Mouse (Mus musculus) MEL (cell line): ENCODE measurements around the gene Celf2. TPM values are rescaled to one million over a fixed set of nuclear protein-coding genes. Genes with fewer than 3 reads are reported as not detected.

Experiments used
- DNase-seq: peaks from one replicate; pipeline ENCODE4 v3.0.0; 2011; ENCODE audit warnings: low read depth, low spot score
- H3K27ac ChIP-seq: 2 replicates; pipeline ENCODE4 v1.5.1; 2012; ENCODE audit warnings: low read depth, mild to moderate bottlenecking, control low read depth, low read length, moderate library complexity; ENCODE audit not compliant: control insufficient read depth
- H3K27me3 ChIP-seq, 2 experiments: fragments of 150-350 bp in 1 of 2; sonication (generic) in 1 of 2; 2 replicates each; pipeline ENCODE4 v1.6.1; 2012; ENCODE audit warnings: low read length in 2 of 2, mild to moderate bottlenecking in 2 of 2, improper control_type of control experiment in 1 of 2, moderate library complexity in 1 of 2; ENCODE audit not compliant: insufficient read depth in 2 of 2, control insufficient read depth in 1 of 2
- H3K36me3 ChIP-seq, 2 experiments: 2 replicates each; pipeline ENCODE4 v1.6.1; 2012 to 2014; ENCODE audit warnings: low read length in 2 of 2, improper control_type of control experiment in 1 of 2, inconsistent platforms in 1 of 2, mild to moderate bottlenecking in 1 of 2; ENCODE audit not compliant: insufficient read depth in 2 of 2, control insufficient read depth in 1 of 2
- H3K4me1 ChIP-seq, 2 experiments: fragments of 150-350 bp in 1 of 2; sonication (generic) in 1 of 2; 2 replicates each; pipeline ENCODE4 v1.6.1; 2012; ENCODE audit warnings: low read length in 2 of 2, improper control_type of control experiment in 1 of 2, mild to moderate bottlenecking in 1 of 2; ENCODE audit not compliant: insufficient read depth in 2 of 2, control insufficient read depth in 1 of 2
- H3K4me3 ChIP-seq, 2 experiments: fragments of 150-350 bp in 1 of 2; sonication (generic) in 1 of 2; 2 replicates each; pipeline ENCODE4 v1.5.1; 2012; ENCODE audit warnings: low read depth in 2 of 2, low read length in 2 of 2, mild to moderate bottlenecking in 2 of 2, moderate library complexity in 2 of 2, control low read depth in 1 of 2, improper control_type of control experiment in 1 of 2; ENCODE audit not compliant: control insufficient read depth in 1 of 2, insufficient read depth in 1 of 2
- H3K79me2 ChIP-seq: 2 replicates; pipeline ENCODE4 v1.6.1; 2012; ENCODE audit warnings: mild to moderate bottlenecking, low read length, moderate library complexity; ENCODE audit not compliant: control insufficient read depth, poor library complexity, insufficient read depth
- H3K9ac ChIP-seq: 2 replicates; pipeline ENCODE4 v1.6.1; 2012; ENCODE audit warnings: low read depth, mild to moderate bottlenecking, control low read depth, low read length, moderate library complexity; ENCODE audit not compliant: control insufficient read depth, poor library complexity, severe bottlenecking
- H3K9me3 ChIP-seq: fragments of 150-350 bp; sonication (generic); replicated peaks from 2 replicates; pipeline ENCODE4 v1.6.1; 2012; ENCODE audit warnings: mild to moderate bottlenecking, low read length, improper control_type of control experiment, moderate library complexity; ENCODE audit not compliant: insufficient read depth
- CHD1 ChIP-seq: IDR thresholded peaks from 2 replicates; pipeline ENCODE4 v1.6.1; 2012; ENCODE audit warnings: low read depth, mild to moderate bottlenecking, inconsistent platforms, low read length, improper control_type of control experiment
- CHD2 ChIP-seq: IDR thresholded peaks from 2 replicates; pipeline ENCODE4 v1.6.1; 2011; ENCODE audit warnings: low read length, improper control_type of control experiment
- CTCF ChIP-seq, 3 experiments: IDR thresholded peaks in 2 of 3; conservative IDR thresholded peaks in 1 of 3; 2 replicates each; pipeline ENCODE4 v1.5.1; 2011 to 2012; ENCODE audit warnings: low read length in 3 of 3, low read depth in 2 of 3, mild to moderate bottlenecking in 2 of 3, improper control_type of control experiment in 1 of 3, inconsistent platforms in 1 of 3, mixed read lengths in 1 of 3, moderate library complexity in 1 of 3; ENCODE audit not compliant: control insufficient read depth in 1 of 3, insufficient read depth in 1 of 3, poor library complexity in 1 of 3, severe bottlenecking in 1 of 3
- HCFC1 ChIP-seq: IDR thresholded peaks from 2 replicates; pipeline ENCODE4 v1.6.1; 2012; ENCODE audit warnings: low read depth, mild to moderate bottlenecking, inconsistent platforms, low read length, improper control_type of control experiment, moderate library complexity
- MAFK ChIP-seq: IDR thresholded peaks from 2 replicates; pipeline ENCODE4 v1.6.1; 2011; ENCODE audit warnings: low read depth, mild to moderate bottlenecking, low read length, improper control_type of control experiment, borderline replicate concordance
- RAD21 ChIP-seq: IDR thresholded peaks from 2 replicates; pipeline ENCODE4 v1.6.1; 2011; ENCODE audit warnings: mild to moderate bottlenecking, low read depth, low read length, improper control_type of control experiment
- SIN3A ChIP-seq: IDR thresholded peaks from 2 replicates; pipeline ENCODE4 v1.6.1; 2012; ENCODE audit warnings: low read length, improper control_type of control experiment, inconsistent platforms
- SMC3 ChIP-seq: IDR thresholded peaks from 2 replicates; pipeline ENCODE4 v1.6.1; 2011; ENCODE audit warnings: low read depth, low read length, improper control_type of control experiment
- TBP ChIP-seq: IDR thresholded peaks from 2 replicates; pipeline ENCODE4 v1.8.0; 2011; ENCODE audit warnings: low read depth, low read length, improper control_type of control experiment
- TCF12 ChIP-seq: IDR thresholded peaks from 2 replicates; pipeline ENCODE4 v1.6.1; 2014; ENCODE audit warnings: low read depth, mild to moderate bottlenecking, inconsistent platforms, low read length, improper control_type of control experiment, moderate library complexity
- USF1 ChIP-seq: IDR thresholded peaks from 2 replicates; pipeline ENCODE4 v1.6.1; 2014; ENCODE audit warnings: low read depth, mild to moderate bottlenecking, inconsistent platforms, low read length, improper control_type of control experiment, moderate library complexity
- polyA plus RNA-seq, 2 experiments: library from polyadenylated mRNA; stranded (reverse) in 1 of 2; unstranded in 1 of 2; fragments of >175 nt in 1 of 2; fragments of >200 nt in 1 of 2; gene quantifications; 2 replicates each; pipeline versions ENCODE4 v1.2.1 to v1.2.4; 2012; ENCODE audit warnings: low replicate concordance in 2 of 2, low read depth in 1 of 2; ENCODE audit not compliant: insufficient read length in 2 of 2, insufficient read depth in 1 of 2, missing spikeins in 1 of 2
- total RNA-seq: library from RNA; depleted of rRNA; stranded (reverse); fragments of 300-350 nt; gene quantifications from 2 replicates; pipeline ENCODE4 v1.2.3, GENCODE M21; 2012

Gene Celf2
- total and polyA plus RNA-seq, 3 experiments = 8.9 to 16.7 TPM; not detected in 1

- Histone ChIP-seq H3K4me3 (no peak overlapping the region), H3K4me1 (no peaks in the 10 kb centered on the region), H3K79me2 (no peaks in the 10 kb centered on the region), H3K36me3 (no peaks in the 10 kb centered on the region), H3K9ac (no peak overlapping the region), H3K9me3 (no peaks in the 10 kb centered on the region), H3K27me3 (no peaks in the 10 kb centered on the region), H3K27ac (no peak overlapping the region)
- no peak for DNase-seq
- TF ChIP-seq USF1 (no peak), CTCF (IDR thresholded peaks at IDR 0.05 in 2 of 3, conservative IDR thresholded peaks at IDR 0.05 in 1 of 3; ENCODE audit: control insufficient read depth in 1 of 3, insufficient read depth in 1 of 3, low read depth in 2 of 3, low read length in 3 of 3, poor library complexity in 1 of 3, severe bottlenecking in 1 of 3) (no peak)
Measured at GRCm38 (mm10) chr2:6556913-6557312, 952.5 kb downstream of the Celf2 start.

DNA sequence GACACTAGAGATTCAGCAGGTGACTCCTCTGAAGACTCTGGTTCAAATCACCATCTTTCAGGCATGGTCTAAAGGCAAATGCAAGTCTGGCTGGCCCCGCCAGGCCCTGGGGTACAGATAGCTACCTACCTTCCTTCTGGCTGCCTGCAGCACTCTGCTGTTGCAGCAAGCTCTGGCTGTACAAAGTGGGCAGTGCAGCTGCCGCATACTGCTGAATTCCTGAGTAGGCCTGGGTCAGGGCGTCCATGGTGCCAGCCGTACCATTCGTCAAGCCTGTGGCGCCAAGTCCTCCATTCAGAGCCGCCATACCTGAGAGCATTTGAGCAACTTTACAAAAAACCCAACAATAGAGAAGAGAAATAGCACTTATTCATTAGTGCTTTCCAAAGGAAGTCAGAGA, 955.7 kb downstream of the Celf2 start:
- no peaks in the 10 kb centered on the region for H3K4me1 ChIP-seq
- no peak for DNase-seq
- H3K4me3 ChIP-seq = no peak overlapping the region
- no peak overlapping the region for H3K9ac ChIP-seq
- no peaks in the 10 kb centered on the region for H3K79me2 ChIP-seq
- H3K27ac ChIP-seq = no peak overlapping the region
- TF ChIP-seq TBP = no peak
- TF ChIP-seq TCF12 = no peak
- TF ChIP-seq, all 39 proteins: peak for 0
- Histone ChIP-seq H3K27me3 (no peaks in the 10 kb centered on the region), H3K9me3 (no peaks in the 10 kb centered on the region), H3K36me3 (no peaks in the 10 kb centered on the region)

GRCm38 (mm10) chr2:6549251-6549650, 960.1 kb downstream of the Celf2 start:
- no peak overlapping the region for H3K27ac ChIP-seq
- no peaks in the 10 kb centered on the region for H3K79me2 ChIP-seq
- H3K36me3 ChIP-seq = no peaks in the 10 kb centered on the region; a peak in 1 of 4 replicates
- no peak for DNase-seq
- H3K9ac ChIP-seq = no peak overlapping the region
- no peaks in the 10 kb centered on the region for H3K27me3 ChIP-seq
- no peaks in the 10 kb centered on the region for H3K4me1 ChIP-seq
- TF ChIP-seq SMC3 (no peak), TBP (no peak), USF1 (no peak), SIN3A (no peak), CHD2 (no peak), MAFK (no peak), RAD21 (no peak), HCFC1 (no peak), CHD1 (no peak)
- no peak overlapping the region for H3K4me3 ChIP-seq
- H3K9me3 ChIP-seq = no peaks in the 10 kb centered on the region
